Mouse (Mus musculus): ENCODE results near the gene Actl7b.

Actl7b gene

DNA sequence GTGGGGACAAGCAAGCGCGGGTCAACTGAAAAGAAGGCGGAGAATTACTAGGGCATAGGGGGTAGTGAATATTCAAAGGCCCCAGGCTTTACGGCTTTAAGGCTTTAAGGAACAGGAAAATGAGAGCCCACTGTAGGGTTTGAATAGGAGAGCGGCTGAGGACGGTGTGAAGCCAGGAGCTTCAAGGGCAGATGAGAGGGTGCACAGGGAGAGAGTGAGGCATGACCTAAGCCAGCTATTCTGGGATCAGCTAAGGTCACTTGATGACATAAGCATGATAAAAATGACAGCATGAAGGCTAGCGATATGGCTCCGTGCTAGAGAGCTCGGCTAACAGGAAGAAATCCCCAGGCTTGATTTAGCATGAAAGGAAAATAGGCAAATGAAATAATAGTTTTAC is 21.8 kb downstream of the Actl7b start:
- POLR2A ChIA-PET = interaction anchor here in 1 of 4 experiments (0.6 kb wide), 1 partner anchor 107 kb away, joined by 3 read pairs; no protein-coding TSS in a partner anchor

DNA sequence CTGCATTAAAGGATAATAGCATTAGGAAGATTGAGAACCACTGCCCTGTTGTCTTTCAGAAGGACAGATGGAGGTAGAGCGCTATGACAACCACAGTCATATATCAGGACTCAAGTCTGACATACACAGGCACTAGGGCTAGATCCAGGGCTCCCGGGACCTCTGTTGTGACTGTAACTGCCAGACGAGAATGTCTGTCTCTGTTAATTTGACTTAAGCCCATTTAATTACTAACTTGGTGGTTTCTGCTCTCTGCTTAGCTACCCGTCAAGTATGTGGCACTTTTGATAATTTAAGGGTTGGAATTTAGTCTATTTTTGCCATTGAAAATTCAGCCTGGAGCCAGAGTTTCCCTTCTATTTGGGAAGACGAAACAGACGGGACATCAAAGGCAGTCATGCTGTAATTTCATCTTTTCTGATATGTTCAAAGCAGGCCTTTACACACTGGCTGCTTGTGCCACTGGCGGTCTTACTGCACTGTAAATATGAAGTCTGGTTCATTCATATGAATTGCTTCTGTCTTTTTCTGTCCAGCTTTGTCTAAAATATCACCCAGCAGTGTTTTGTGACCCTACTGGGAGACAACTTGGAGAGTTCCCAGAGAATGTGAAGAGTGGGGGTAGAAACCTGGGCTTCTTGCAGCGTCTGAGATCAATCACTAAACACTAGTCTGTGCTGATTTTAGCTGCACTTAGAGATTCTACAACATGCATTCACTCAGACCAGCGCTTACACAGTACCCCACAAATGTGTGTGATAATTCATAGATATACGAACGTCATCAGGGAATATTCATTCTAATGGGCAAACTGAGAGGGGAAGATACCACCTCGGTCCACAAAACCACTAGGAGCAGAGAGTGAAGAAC is 22.4 kb downstream of the Actl7b start:
- CTCF ChIA-PET = interaction anchor here in 1 of 4 experiments (0.6 kb wide), 1 partner anchor 617 kb away, joined by 3 read pairs; no protein-coding TSS in a partner anchor

More for the DNA sequence above, 21.8 kb downstream of the Actl7b start:
- CTCF ChIA-PET = no interaction called here

GRCm38 (mm10) chr4:56717932-56718331 is 23.3 kb downstream of the Actl7b start:
- POLR2A ChIA-PET = no interaction called here
- CTCF ChIA-PET = interaction anchor here in 2 of 4 experiments (0.6 to 3.2 kb wide), 2 partner anchors 8 to 616 kb away, joined by 3 to 18 read pairs; no protein-coding TSS in a partner anchor

More for the DNA sequence above, 22.4 kb downstream of the Actl7b start:
- POLR2A ChIA-PET = interaction anchor here in 1 of 4 experiments (0.6 kb wide), 1 partner anchor 106 kb away, joined by 3 read pairs; no protein-coding TSS in a partner anchor

- CTCF ChIA-PET = interaction anchor here (0.6 to 3.2 kb wide), 5 partner anchors 9 to 103 kb away, joined by 3 to 18 read pairs (median 8); no protein-coding TSS in a partner anchor
- POLR2A ChIA-PET = interaction anchor here in 1 of 4 experiments (1.2 kb wide), 1 partner anchor 24 kb away, joined by 3 read pairs; no protein-coding TSS in a partner anchor
Measured at GRCm38 (mm10) chr4:56716801-56717200, 24.4 kb downstream of the Actl7b start.

DNA sequence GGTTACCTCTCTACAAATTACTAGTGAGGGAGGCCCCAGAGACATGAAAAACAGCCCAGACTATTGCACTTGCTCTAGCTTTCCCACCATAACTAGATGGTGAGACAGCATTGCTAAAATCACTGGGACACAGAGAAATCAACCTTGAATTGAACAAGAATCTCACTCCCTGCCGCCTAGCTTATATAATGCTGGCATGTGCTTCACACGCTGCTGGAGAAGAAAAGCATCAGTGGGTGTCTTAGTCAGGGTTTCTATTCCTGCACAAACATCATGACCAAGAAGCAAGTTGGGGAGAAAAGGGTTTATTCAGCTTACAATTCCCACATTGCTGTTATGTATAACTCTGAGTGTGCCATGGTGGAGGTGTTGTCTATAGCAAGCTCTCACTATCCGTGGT is 28.1 kb downstream of the Actl7b start:
- POLR2A ChIA-PET = interaction anchor here in 1 of 4 experiments (0.8 kb wide), 1 partner anchor 30 kb away, joined by 3 read pairs; the partner anchor contains the start of gene Actl7a
- CTCF ChIA-PET = interaction anchor here in 1 of 4 experiments (1.1 kb wide), 1 partner anchor 12 kb away, joined by 4 read pairs; no protein-coding TSS in a partner anchor

DNA sequence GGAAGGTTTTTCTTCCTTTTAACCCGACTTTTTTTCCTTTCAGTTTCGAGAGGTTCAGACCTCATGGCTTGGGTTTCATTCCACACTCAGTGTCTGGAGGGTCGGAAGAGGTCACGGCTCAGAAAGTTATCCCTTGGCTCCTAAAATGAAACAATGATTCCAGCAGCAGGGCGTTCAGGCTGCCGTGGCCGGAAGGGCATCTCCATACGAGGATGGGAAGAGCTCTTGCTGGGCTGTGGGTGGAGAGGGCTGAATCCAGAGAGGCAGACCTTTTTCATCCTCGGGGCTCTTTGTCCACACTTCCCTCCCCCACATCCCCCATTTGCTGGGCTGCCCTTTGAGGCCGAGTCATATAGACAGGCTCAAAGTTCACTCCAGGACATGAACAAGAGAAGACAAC is 39.0 kb downstream of the Actl7b start:
- ChIA-PET CTCF (no interaction called here), POLR2A (no interaction called here)

GRCm38 (mm10) chr4:56698671-56699070 is 42.6 kb downstream of the Actl7b start:
- POLR2A ChIA-PET = no interaction called here
- CTCF ChIA-PET = no interaction called here

DNA sequence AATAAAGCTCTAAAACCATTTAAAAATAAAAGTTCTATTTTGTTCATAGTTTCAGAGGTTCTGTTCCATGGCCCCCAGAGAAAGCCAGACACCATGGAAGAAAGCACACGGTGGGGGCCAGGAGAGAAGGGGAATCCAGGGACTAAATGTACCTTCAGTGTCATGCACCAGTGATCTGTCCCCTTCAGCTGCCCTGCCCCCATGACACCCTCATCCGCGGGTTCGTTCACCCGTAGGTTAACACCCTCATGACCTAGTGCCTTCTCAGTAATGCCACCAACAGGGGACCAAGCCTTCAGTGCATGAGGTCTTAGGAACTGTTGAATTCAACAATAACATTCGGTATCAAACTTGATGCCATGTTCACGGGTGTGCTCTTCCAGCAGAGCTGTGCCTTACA is 44.8 kb downstream of the Actl7b start:
- ChIA-PET POLR2A (no interaction called here), CTCF (no interaction called here)
